11 mouse cellular contexts compared by ENCODE assay signal in genomic region chr12:41558956-41559735, GRCm38 (mm10).
DNase-seq lines count a peak whose midpoint lies in the region; ATAC-seq lines count a peak whose summit lies in the region.
"Had no signal": no experiment of that assay in that cellular context is flagged by ENCODE, and none has a peak within 500 bp of the region (broad histone marks: within the 10 kb centered on the region; RNA-seq: fewer than 3 reads in every experiment).

No protein-coding gene starts in this region.

- no peaks in the 10 kb centered on the region for H3K9me3 ChIP-seq in neural tube, embryonic 13.5 days
- no peaks in the 10 kb centered on the region for H3K9me3 ChIP-seq in hindbrain, embryonic 16.5 days (ENCODE audit: control insufficient read depth, low read length)
- no peaks in the 10 kb centered on the region for H3K9me3 ChIP-seq in midbrain, embryonic 12.5 days
- H3K9me3 ChIP-seq: liver, embryonic 15.5 days had no signal

- H3K36me3 ChIP-seq in neural tube, embryonic 13.5 days: no peaks in the 10 kb centered on the region
- no peaks in the 10 kb centered on the region for H3K36me3 ChIP-seq in hindbrain, embryonic 16.5 days (ENCODE audit: control insufficient read depth, insufficient read depth, low read length)
- H3K36me3 ChIP-seq in midbrain, embryonic 12.5 days: no peaks in the 10 kb centered on the region
- H3K36me3 ChIP-seq: liver, embryonic 15.5 days had no signal

- ATAC-seq in neural tube, embryonic 13.5 days (ENCODE audit: low read depth): peak; percentile 77
- ATAC-seq in hindbrain, embryonic 16.5 days: peak; percentile 61; the same call in 1 of the 2 replicates
- ATAC-seq in midbrain, embryonic 12.5 days (ENCODE audit: low FRiP score, low read depth): peak; percentile 81
- ATAC-seq: inflammation-experienced regulatory T-cells, adult 6 months had no signal

- H3K4me3 ChIP-seq in neural tube, embryonic 13.5 days: no peak overlapping the region
- no peak overlapping the region for H3K4me3 ChIP-seq in hindbrain, embryonic 16.5 days (ENCODE audit: low read length)
- no peak overlapping the region for H3K4me3 ChIP-seq in midbrain, embryonic 12.5 days
- H3K4me3 ChIP-seq: heart, adult 2 months; liver, embryonic 15.5 days had no signal

- no peak overlapping the region for H3K4me2 ChIP-seq in neural tube, embryonic 13.5 days
- no peak overlapping the region for H3K4me2 ChIP-seq in hindbrain, embryonic 16.5 days (ENCODE audit: low read length)
- no peak overlapping the region for H3K4me2 ChIP-seq in midbrain, embryonic 12.5 days (replicated peaks)
- H3K4me2 ChIP-seq: liver, embryonic 15.5 days had no signal

- H3K27ac ChIP-seq in neural tube, embryonic 13.5 days (replicated peaks): no peak overlapping the region
- H3K27ac ChIP-seq in hindbrain, embryonic 16.5 days (ENCODE audit: low read depth, low read length): no peak overlapping the region
- H3K27ac ChIP-seq in midbrain, embryonic 12.5 days (replicated peaks): no peak overlapping the region
- H3K27ac ChIP-seq: heart, adult 2 months; liver, embryonic 15.5 days had no signal

- no peak overlapping the region for H3K9ac ChIP-seq in neural tube, embryonic 13.5 days
- no peak overlapping the region for H3K9ac ChIP-seq in hindbrain, embryonic 16.5 days (ENCODE audit: low read depth, low read length)
- no peak overlapping the region for H3K9ac ChIP-seq in midbrain, embryonic 12.5 days (replicated peaks)
- H3K9ac ChIP-seq: liver, embryonic 15.5 days had no signal

- H3K27me3 ChIP-seq in neural tube, embryonic 13.5 days: no peaks in the 10 kb centered on the region
- H3K27me3 ChIP-seq in hindbrain, embryonic 16.5 days (replicated peaks; ENCODE audit: control insufficient read depth, insufficient read depth, low read length): no peaks in the 10 kb centered on the region
- H3K27me3 ChIP-seq in midbrain, embryonic 12.5 days: peaks cover 3% of the 10 kb centered on the region; the same call in 1 of the 2 replicates
- H3K27me3 ChIP-seq: liver, embryonic 15.5 days had no signal

- 16% methylated on average over 5 of the region's 5 CpGs for WGBS in neural tube, embryonic 13.5 days
- 19% methylated on average over 5 of the region's 5 CpGs for WGBS in hindbrain, embryonic 16.5 days
- WGBS in midbrain, embryonic 12.5 days: 10% methylated on average over 5 of the region's 5 CpGs

- no peak for DNase-seq in neural tube, embryonic 10.5 days (ENCODE audit: extremely low spot score, low spot score)
- no peak for DNase-seq in layer of hippocampus, adult 9-10 months (ENCODE audit: low spot score)
- DNase-seq in urinary bladder, adult 2 months (ENCODE audit: low spot score): no peak
- DNase-seq in cerebellum, adult 11-12 months: no peak
- DNase-seq: cerebellum, postnatal 36 days; heart, adult 2 months had no signal

- peaks cover 11% of the 10 kb centered on the region for H3K4me1 ChIP-seq in neural tube, embryonic 13.5 days (replicated peaks)
- no peaks in the 10 kb centered on the region for H3K4me1 ChIP-seq in hindbrain, embryonic 16.5 days (ENCODE audit: control insufficient read depth, insufficient read depth, low read depth, low read length)
- H3K4me1 ChIP-seq in midbrain, embryonic 12.5 days: peaks cover 18% of the 10 kb centered on the region; the same call in 1 of the 2 replicates
